Mouse (Mus musculus) liver, embryonic 14 days (tissue): ENCODE results near the gene Fbxl15. TPM values are rescaled to one million over a fixed set of nuclear protein-coding genes. Genes with fewer than 3 reads are reported as not detected.

Source experiments
- polyA plus RNA-seq: library from polyadenylated mRNA; depleted of rRNA; stranded (reverse); fragments of >200 nt; gene quantifications from 2 replicates; pipeline ENCODE4 v1.2.3, GENCODE M21; 2012; rRNA removed

Gene Fbxl15
- 5.7 and 6.2 TPM in 2 replicates for polyA plus RNA-seq

GRCm38 (mm10) chr19:46328081-46329030, at the start of gene Fbxl15:
Gene Fbxl15, plus strand, starts transcription at chr19:46328184.

DNA sequence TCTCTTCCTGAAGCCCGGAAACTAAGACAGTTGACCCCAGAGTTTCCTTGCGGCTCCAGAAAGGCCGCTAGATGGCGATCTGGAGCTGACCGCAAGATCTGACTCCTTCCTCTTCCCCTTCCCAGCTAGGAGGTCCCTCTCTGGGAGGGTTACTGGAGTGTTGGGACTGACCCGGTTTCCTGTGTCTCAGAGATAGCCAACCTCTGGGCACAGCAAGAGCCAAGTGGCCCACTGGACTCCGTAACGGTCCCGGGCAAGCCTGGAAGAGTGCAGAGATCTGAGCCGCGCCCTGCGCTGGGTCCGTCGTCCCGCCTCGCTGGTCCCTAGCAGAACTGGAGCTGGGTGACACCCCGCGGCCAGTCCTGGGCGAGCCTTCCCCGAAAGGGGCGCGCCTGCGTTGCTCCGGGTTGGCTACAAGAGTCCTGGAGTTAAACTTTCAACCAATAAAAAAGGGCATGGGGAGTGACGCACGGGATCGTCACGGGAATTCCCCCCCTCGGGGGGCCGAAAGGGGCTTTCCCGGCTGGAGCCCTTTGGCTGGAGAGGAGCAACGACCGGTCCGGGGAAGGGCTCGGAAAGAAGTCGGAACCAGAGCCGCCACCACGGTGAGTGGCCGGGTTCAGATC, 23.7 kb upstream of the Fbxl15 start, which contains the start of gene Nfkb2:
Gene Nfkb2 (plus strand): TSS at position 105 of the 626 bp plus-strand sequence.

DNA sequence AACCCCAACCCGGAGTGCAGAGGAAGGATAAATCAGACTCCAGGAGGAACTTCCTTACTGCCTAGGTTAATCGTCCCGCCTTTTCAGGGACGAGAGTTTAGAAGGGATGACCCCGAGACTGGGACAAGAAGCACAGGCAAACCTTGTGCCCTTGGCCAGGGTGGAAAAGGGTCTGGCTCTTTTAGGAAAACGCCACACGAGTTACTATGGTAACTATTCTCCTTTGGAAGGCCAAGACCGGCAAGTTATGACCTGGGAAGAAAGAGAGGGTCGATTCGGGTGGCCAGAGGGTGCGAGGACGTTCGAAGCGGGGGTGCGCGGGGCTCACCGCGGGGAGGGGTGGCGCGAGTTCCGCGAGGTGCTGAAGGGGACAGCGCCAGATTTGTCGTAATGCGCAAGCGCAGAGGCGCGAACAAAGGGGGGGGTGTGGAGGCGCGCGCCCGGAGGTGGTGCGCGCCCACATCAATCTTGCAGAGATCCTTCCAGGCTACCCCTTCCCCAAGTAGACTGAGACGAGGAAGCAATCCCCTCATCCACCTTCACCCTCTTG, 1.2 kb upstream of the Fbxl15 start, which contains the start of gene Psd:
Gene Psd (minus strand): TSS at position 401 of the 550 bp plus-strand sequence.

GRCm38 (mm10) chr19:46338331-46338936, 10.4 kb downstream of the Fbxl15 start, which contains the start of gene Cuedc2:
Gene Cuedc2, minus strand, starts transcription at chr19:46338702.

GRCm38 (mm10) chr19:46350168-46350932, 22.4 kb downstream of the Fbxl15 start, which contains the start of gene 2310034G01Rik:
Gene 2310034G01Rik, minus strand, starts transcription at chr19:46350302.

Other genes with a start within 250 kb of the Fbxl15 start
- not detected in 2 replicates for gene Elovl3, start 196.3 kb upstream of the Fbxl15 start, polyA plus RNA-seq
- gene Pitx3, start 179.9 kb upstream of the Fbxl15 start, polyA plus RNA-seq: 0.01 and 0.14 TPM in 2 replicates
- 13.8 and 15.3 TPM in 2 replicates for gene Gbf1, start 175.7 kb upstream of the Fbxl15 start, polyA plus RNA-seq
- gene Nfkb2, start 23.9 kb upstream of the Fbxl15 start, polyA plus RNA-seq: 4.4 TPM in 2 replicates
- gene Psd, start 1.0 kb upstream of the Fbxl15 start, polyA plus RNA-seq: 5.4 TPM in 2 replicates
- 46.0 and 54.8 TPM in 2 replicates for gene Cuedc2, start 10.5 kb downstream of the Fbxl15 start, polyA plus RNA-seq
- 7.3 and 10.8 TPM in 2 replicates for gene Mfsd13a, start 12.9 kb downstream of the Fbxl15 start, polyA plus RNA-seq
- 0.21 and 0.23 TPM in 2 replicates for gene 2310034G01Rik, start 22.1 kb downstream of the Fbxl15 start, polyA plus RNA-seq
- gene Actr1a, start 67.6 kb downstream of the Fbxl15 start, polyA plus RNA-seq: 25.2 and 30.4 TPM in 2 replicates
- 3.0 and 3.3 TPM in 2 replicates for gene Sufu, start 68.7 kb downstream of the Fbxl15 start, polyA plus RNA-seq
- 6.4 and 7.7 TPM in 2 replicates for gene Trim8, start 173.5 kb downstream of the Fbxl15 start, polyA plus RNA-seq
- gene Arl3, start 245.0 kb downstream of the Fbxl15 start, polyA plus RNA-seq: 28.6 and 30.0 TPM in 2 replicates
- gene Sfxn2, start 245.2 kb downstream of the Fbxl15 start, polyA plus RNA-seq: 5.9 and 8.3 TPM in 2 replicates